Mouse (Mus musculus) inflammation-experienced regulatory T-cells, adult 6 months (primary cell): ENCODE measurements around the gene Prkch. TPM values are rescaled to one million over a fixed set of nuclear protein-coding genes. Genes with fewer than 3 reads are reported as not detected.

Experiments
- ATAC-seq: one replicate; pipeline ENCODE4 v1.8.0; 2017
- polyA plus RNA-seq, 3 experiments: library from polyadenylated mRNA; unstranded; fragments of 100-300 nt; shearing (Covaris generic); gene quantifications; one replicate each; pipeline ENCODE4 v1.2.1; 2017

Prkch gene
- polyA plus RNA-seq, 3 experiments from 2014 or later: 70.6 to 96.5 (median 76.2) TPM

DNA sequence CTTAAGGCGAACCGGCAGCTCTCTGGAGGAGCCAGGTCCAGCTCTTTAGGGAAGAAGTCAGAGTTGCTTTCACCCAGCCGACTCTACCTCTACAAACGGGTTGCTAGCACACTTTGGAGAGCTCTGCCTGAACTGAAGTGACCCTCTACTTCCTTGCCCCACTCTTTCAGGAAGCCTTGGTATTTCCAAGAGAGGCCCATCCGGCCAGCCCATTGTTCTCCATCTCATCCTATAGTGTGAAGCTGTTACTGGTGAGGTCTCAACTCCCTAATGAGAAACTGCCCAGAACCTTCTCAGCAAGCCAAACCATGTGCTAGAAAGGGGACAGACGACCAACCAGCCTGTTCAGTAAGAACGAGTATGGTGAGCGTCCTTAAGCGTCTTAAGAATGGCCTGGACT lies 1.3 kb upstream of the Prkch start:
- no peak for ATAC-seq

DNA sequence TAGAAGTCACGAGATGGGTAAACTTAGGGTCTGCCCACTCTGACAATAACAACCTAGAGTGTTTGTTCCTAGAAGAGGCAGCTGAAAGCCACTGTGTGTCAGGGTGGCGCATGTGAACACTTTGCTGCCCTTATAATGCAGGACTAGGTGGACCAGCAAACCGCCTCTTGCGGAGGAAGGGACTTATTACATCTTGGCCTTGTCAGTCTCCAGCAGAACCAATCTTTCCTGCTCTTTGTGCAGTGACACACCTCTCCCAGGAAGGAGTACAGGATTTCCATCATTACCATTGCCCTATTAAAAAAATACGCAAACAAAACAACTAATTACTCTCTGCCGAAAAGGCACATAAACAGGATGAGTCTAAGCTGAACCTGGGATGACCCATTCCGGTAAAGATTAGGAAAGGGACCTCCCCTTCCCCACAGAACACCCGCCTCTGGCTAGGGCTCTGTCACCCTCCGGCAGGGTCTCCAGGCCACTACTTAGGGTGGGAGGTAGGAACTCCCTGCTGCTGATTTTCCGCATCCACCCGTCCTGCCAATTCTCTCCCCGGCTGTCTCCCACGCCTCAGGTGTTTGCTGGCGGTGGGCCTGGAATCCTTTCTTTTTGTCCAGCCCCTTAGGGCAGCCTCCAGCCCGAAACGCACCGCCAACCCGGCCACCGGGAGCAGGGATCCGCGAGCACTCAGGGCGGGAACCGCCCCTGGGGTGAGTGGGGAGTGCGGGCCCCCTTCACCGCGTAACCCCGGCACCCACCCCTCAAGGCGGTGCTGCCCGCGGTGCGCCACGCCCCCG lies 585 bp upstream of the Prkch start:
- no peak for ATAC-seq

DNA sequence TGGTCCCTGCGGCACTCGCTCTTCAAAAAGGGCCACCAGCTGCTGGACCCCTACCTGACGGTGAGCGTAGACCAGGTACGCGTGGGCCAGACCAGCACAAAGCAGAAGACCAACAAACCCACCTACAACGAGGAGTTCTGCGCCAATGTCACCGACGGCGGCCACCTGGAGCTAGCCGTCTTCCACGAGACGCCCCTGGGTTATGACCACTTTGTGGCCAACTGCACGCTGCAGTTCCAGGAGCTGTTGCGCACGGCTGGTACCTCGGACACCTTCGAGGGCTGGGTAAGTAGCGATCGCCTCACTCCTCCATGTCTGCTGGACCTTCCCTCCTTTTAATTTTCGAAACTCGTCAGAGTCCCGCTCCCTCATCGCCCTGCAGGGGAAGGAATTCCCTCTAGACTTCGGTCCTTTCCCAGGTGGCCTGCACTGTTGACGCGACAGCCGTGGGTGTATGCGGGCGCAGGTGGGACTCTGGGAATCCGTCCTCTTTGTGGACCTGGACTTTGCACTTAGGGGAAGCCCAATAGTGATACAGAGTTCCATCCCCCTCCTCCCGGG lies 725 bp downstream of the Prkch start:
- ATAC-seq: peak; percentile 2

DNA sequence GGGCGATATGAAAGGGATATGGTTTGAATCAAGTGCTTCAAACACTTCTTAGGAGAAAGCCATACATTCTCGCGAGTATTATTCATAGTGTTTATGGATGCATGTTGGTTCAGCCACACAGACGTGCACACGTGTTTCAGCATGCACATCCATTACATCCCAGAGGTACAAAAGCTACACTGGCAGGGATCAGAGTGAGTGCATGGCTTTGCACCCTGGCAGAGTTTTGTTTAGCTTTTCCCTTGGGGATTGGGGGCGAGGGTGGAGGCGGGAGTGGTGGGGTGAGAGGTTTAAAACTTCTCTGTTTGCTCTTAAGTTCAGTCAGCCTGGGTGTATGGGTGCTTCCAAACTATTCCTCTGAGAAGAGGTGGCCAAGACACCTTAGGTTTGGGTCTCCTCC lies 1.3 kb downstream of the Prkch start:
- ATAC-seq: peak; percentile 6

DNA sequence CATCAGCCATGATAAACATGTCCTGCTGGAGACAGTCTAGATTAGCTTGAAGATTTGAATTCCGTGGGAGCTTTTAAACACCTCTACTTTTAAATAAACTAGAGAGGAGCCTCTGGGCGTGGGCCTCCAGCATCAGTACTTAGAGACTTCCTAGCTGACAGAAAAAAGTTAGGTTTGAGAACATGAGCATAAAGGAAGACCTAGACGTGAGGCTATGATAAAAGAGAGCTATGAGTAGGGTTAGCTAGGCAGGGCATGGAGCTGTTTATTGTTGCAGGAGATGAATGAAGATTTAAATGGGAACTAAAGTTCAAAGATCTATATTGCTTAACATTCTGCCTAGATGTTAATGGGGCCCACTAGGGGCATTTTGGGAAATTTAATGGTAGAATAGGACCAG lies 2.7 kb downstream of the Prkch start:
- ATAC-seq: no peak

DNA sequence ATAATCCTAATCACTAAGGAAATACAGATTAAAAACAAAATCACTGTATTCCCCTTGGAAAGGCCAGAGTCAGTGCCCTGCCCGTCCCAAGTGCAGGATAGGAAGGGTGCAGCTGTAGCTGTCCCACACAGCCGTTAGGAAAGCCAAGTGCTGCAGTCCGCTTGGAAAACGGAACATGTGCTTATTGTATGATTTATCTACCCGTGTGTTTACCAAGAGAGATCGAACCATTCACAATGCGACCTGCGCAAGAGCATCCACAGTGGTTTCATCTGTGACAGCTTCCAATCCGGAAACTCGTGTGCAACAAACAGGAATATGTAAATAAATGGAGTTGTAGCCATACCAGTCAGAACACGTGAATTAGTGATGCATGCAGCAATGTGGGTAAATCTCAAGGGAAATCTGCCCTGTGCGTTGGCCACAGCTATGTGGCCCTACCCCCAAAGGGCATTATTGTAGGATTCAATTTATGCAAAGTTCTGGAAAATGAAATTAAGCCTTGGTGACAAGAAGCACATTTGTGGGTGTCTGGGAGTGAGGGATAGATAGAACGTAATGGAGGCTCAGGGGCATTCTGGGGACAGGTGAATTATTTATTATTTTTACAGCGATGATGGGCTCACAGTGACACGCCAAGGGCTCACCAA lies 6.2 kb downstream of the Prkch start:
- ATAC-seq: no peak

DNA sequence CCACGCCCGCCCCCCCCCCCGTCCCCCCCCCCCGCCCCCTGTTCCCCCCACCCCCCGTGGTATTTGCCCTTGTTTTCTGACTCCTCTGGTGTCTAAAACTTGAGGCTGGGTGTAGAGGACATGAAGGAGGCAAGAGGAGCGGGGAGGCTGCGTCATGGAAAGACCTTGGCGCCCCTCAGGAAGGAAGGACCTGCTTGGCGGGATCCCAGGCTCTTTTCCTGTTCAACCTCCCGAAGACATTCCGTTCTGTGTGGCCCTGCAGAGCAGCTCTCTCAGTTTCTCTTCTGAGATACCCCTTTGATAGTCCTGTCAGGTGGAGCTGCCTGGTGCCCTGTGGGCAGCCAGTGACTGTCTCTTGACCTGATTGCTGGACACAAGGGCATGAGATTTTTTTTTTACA lies 7.0 kb downstream of the Prkch start:
- ATAC-seq: no peak

DNA sequence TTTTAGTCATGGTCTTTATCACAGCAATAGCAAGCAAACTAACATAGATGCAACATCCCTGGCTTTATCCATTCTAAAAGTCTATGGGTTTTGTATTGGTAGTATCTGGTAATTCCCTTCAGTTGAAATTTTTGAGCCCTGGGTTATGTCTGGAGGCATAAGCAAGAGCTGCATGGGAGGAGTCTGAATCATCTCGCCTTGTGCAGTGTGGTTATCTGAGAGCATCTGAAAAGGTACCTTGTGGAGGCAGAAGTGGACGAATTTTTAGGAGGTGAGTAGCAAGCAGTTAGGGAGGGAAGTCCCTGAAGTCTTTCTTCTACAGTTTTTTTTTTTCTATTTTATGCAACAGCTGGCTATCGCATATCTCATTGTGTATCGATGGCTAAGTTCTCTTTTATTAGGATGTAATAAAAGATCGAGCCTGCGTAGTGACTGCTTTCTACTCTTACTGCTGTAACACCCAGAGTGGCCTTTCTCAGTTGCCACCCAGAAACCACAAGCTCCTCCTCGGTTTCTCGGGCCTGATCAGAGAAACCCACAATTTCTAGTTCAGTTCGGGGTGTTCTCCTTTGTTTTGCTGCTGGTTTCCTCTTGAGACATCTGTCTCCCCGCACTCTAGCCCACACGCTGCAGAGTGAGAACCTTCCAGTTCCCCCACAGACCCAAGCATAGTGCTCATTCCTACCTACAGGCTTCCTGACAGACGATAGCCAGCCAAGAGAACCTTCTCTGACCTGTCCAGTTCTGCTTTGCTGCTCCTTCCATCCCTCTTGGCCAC lies 8.6 kb downstream of the Prkch start:
- peak; percentile 46 for ATAC-seq

DNA sequence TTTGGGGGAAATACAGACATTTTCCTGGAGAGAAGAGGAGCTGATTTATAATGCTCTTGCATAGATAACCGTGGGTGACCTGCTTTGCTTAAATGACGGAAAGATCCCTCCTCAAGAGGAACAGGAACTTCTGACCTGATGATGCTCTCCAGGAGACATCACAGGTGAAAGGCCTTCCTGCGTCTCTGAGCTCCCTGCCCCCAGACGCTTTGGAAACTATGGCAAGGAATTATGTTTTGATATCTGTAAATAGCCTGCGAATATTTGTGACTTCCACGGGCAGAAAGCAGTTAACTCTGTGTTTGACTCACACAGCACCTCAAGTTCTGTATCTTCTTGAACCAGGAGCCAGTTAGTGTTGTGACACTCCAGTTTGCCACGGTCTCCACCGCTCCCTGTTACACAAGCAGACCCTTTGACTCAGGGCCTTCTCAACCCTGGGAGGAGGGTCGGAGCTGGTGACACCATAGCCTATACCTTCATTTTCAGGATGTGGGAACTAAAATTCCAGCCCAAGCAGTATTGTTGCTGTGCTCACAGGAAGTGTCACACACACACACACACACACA lies 9.7 kb downstream of the Prkch start:
- ATAC-seq: no peak

DNA sequence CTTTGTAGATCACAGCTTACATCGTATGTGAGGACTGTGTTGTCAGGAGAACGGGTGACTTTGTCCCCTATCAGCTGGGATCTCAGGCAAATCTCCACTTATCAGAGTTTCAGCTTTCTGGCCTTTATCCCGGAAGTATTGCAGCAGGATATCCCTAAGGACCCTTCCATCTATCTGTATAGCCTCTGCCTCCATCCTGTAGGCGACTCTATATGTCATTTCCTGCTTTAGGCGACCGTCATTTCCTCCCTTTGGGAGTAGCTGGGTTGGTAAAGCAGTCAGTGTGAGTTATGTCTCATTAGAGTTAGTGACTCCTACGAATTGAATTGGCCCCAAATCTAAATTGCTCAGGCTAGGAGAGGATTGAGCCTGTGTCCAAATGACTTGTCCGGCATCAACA lies 10.6 kb downstream of the Prkch start:
- peak; percentile 43 for ATAC-seq

DNA sequence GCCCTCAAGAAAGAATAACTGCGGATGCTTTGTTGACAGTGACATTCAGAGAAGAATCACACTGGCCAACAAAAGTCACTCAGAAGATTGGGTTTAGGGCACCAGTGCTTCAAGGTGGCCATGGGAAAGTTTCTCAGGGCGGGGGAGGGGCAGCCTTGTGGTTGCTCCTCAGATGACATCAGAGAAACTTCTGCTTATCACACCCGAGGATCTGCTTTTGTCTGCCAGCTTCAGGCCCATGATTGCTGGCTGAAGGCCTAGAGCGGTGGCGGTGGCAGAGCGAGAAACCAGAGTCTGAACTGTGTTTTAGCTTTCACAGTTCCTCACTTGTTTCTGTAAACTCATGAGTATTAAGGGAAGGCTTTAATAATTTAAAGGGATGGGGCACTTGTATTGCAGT lies 13.6 kb downstream of the Prkch start:
- ATAC-seq: peak; percentile 70

DNA sequence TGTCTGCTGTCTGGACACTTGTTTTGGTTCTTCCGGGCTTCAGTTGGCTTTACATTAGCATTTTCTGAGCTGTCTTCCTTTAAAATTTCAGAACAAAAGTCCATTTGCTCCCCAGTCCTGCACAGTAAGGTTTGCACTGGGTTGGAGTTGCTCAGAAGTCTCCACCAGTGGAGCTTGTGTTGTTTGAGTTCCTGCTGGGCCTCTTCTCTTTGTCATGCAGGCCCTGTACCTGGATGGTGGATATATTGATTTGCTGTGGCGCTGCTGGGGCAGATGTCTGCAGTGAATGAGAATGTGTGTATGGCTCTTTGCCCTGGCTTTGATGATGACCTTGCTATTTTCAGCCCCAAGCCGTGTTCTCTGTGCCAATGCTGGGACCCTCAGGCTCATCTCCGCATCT lies 15.9 kb downstream of the Prkch start:
- no peak for ATAC-seq

DNA sequence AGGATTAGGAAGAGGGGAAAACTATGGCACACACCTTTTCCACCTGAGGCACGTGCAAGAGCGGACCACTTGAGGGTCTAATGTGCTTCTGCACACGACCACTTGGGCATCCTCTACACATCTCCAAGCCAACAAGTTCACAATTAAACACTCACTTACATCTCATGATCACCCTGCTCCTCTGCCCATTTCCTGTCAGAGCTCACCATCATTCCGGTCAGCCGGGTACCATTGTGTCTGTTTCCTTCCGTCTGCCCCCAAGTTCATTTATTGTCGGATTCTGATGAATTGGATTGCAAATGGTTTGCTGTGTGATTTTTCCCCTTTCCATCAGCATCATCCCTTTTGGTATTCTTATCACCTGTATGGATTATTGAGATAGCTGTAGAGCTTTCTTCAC lies 18.4 kb downstream of the Prkch start:
- ATAC-seq: no peak

DNA sequence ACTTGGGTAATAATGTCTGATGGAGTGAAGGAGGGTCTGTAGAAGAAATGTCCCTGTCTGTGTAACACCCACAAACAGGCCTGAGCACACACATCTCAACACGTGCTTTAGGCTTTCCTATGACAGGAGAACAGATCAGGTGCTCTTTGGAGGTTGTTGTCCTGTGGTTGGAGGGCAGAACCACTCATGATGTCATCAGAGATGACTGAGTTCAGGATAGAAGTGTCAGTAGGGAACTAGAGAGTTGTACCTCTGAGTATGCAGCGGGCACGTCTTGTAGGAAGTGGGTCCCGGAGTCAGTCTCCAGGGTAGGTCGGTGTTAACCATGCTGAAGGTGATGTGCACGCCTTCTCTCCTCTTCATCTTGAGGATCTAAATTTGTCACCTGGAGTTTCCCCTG lies 19.1 kb downstream of the Prkch start:
- ATAC-seq: peak; percentile 68

DNA sequence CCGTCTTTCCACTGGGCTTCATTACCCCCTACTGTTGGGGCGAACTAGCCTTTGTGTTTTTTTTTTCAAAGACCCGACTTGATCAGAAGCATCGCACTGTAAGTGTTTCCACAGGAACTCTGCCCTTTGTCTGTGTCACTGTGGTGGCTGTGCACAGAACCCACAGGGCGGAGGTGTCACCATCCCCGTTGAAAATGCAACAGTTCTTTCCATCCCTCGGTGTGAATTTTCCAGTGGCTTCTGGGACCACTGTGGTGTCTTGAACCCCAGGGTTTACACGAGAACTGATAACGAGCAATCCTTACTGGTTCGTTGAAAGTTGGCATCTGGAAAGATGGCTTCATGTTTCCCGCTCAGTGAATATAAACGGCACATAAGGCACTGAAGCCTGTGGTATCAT lies 20.2 kb downstream of the Prkch start:
- ATAC-seq: peak; percentile 62

DNA sequence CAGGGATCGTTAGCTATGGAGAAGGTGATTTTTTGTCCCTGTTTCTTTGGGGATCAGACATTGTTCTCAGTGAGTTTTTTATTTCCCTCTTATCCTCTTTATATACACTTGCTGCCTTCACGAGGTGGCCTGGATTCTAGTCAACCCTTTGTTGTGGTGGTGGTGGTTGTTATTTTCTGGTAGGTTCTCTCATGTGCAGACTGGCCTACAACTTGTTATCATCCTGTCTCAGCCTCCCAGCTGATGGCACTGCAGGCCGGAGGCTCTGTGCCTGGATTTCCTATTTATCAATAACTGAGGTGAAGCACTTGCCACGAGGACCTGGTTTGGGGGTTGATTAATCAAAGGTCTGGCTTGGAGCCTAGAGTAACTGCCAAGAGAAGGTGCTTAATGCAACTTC lies 20.6 kb downstream of the Prkch start:
- ATAC-seq: peak; percentile 29

DNA sequence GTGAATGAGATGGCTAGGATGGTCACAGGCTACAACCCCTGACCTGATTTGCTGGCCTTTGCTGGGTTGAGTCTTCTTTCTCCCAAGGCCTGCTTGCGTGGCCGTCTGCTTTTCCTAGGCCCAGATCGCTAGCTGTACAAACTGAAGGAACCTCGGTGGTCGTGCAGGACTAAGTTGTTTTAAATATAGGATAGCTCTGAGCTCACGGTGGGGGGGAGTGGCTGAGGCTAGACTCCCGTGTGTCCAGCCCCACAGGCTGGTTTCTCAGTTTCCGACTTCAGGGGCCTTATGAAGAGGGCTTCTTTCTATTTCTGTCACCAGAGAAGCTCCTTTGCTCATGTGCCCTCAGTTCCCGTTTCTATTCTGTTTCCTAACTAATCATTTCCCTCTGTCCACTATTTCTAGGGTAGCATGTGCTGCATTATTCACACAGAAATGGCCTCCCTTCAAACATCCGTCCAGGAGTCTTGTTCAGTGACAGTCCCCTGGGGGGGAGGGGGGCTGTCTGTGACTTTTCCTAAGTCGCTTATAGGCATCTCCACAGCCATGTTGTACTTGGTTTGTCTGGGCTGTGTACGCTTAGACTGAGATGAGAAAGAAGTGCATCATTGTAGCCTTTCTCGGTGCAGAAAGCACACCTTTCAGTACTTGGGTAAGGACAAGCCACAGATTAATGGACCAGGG lies 22.9 kb downstream of the Prkch start:
- no peak for ATAC-seq

DNA sequence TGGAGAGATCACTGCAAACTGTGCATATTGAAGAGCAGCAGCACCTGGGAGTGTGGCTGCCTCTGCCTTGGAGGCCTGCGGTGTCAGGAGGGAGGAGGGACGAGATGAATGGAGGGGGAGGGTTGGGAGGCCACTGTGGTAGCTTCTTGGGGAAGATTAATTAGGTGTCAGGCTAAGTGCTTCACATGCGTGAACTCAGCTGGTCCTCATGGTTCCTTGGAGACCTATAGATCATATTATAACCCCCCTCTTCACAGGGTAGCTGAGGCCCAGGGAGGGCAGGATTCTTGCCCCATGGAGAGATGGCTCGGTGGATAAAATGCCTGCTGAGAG lies 23.4 kb downstream of the Prkch start:
- no peak for ATAC-seq

DNA sequence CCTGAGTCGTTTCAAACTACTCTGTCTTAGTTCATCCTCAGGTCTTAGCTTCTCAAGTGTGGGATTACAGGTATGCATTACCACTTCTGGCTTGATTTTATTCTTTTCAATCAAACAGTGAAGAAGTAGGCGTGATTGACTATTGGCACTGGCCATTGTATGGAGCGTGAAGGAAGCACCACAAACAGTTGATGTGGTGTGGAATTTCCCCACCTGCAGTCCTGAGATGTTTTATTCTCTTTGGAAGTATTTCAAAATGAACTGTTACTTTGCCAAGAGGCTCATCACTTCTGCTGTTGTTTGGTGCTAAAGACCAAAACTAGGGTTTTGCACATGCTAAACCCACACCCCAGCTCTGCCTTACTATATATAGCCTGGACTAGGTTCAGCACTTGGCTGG lies 24.7 kb downstream of the Prkch start:
- no peak for ATAC-seq

DNA sequence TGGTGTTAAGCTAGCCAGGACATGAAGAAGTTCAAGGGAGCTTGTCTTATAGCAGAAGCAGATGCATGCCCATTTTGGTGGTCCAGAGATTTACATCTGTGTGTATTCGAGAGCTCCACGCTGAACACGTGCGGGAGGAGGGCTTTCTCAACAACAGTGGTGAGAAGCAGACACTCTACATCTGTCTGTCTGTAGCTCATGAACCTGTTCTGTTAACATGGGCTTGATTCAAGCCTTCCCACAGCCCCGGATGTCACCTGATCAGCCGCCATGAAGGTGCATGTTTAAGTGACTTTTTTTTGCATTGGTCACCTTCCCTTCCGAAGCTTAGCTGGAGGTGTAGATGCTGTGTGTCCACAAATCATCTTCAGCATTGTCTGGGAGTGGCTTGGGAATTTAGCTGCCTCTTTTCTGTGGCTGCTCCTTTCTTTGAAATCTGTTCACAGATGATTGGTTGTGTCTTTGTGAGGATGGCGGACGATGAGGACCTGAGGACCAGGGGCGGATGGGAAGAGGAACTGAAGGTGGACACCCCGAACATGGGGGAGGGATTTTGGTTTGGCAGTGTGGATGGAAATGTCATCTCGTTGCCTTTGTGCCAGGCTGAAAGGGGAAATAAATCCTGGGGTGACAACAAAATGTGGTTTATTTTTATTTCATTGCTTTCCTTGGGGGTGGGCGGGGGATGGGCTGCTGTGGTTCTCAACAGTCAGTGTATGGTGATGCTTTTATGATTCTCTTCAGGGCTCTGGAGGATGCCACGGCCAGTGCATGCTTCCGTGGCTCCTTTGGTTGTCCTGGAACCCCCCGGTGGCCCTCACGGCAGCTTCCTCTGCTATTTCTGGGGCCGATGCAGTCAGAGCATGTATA lies 25.3 kb downstream of the Prkch start:
- ATAC-seq: peak; percentile 42

DNA sequence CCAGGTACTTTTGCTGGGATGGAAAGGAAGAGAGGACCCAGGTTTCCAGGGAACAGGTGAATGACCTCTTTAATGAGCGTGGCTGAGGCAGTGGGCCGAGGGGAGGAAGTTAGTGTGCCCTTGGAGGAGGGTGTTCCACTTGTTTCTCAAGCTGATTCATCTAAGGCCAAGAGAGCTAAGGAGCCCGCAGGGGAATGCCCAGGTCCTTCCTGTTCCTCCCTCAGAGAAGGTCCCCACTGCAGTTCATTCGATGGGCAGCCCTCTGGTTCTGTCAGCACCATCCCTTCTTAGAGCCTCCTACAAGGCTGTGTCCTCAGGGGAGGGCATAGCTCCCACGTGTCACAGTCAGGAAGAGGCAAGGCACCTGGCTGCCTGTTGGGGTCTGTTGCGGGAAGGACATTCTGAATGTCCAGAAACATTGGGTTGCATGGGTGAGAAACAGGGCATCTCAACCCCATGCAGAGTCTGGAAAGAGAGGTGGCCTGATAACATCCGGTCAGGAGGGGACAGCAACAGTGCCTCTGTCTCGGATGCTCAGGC lies 26.3 kb downstream of the Prkch start:
- ATAC-seq: peak; percentile 57
